Mouse (Mus musculus) forebrain, embryonic 15.5 days (tissue): Measurements from ENCODE around the gene Dcst2. TPM values are rescaled to one million over a fixed set of nuclear protein-coding genes. Genes with fewer than 3 reads are reported as not detected.

Experiments used
- ATAC-seq: fragments of 200-750 bp; cut with Nextera tagmentation; replicated peaks from 2 replicates; pipeline ENCODE4 v1.8.0; 2017; ENCODE audit warnings: mild to moderate bottlenecking, moderate TSS enrichment, moderate library complexity
- H3K27ac ChIP-seq: fragments of 300-500 bp; sonication (generic); replicated peaks from 2 replicates; pipeline ENCODE4 v1.5.1; 2015; ENCODE audit warnings: mild to moderate bottlenecking, inconsistent platforms
- H3K27me3 ChIP-seq: fragments of 300-500 bp; sonication (generic); 2 replicates; pipeline ENCODE4 v1.6.1; 2015; ENCODE audit warnings: inconsistent platforms
- H3K36me3 ChIP-seq: fragments of 300-500 bp; sonication (generic); 2 replicates; pipeline ENCODE4 v1.6.1; 2015; ENCODE audit warnings: mild to moderate bottlenecking, inconsistent platforms
- H3K4me1 ChIP-seq: fragments of 300-500 bp; sonication (generic); 2 replicates; pipeline ENCODE4 v1.6.1; 2015; ENCODE audit warnings: inconsistent platforms
- H3K4me2 ChIP-seq: fragments of 300-500 bp; sonication (generic); replicated peaks from 2 replicates; pipeline ENCODE4 v1.6.1; 2015; ENCODE audit warnings: mild to moderate bottlenecking, inconsistent platforms
- H3K4me3 ChIP-seq: fragments of 300-500 bp; sonication (generic); 2 replicates; pipeline ENCODE4 v1.5.1; 2015; ENCODE audit warnings: mild to moderate bottlenecking, inconsistent platforms
- H3K9ac ChIP-seq: fragments of 300-500 bp; sonication (generic); replicated peaks from 2 replicates; pipeline ENCODE4 v1.6.1; 2015; ENCODE audit warnings: mild to moderate bottlenecking, inconsistent platforms
- H3K9me3 ChIP-seq: fragments of 300-500 bp; sonication (generic); 2 replicates; pipeline ENCODE4 v1.6.1; 2016; ENCODE audit warnings: inconsistent platforms
- WGBS: fragments of 180-500 bp; shearing (Covaris S2); methylation state at CpG from one replicate; pipeline ENCODE4 v1.1.7; 2015; ENCODE audit warnings: mixed read lengths; 5-methylcytosine and 5-hydroxymethylcytosine counted together
- polyA plus RNA-seq: library from polyadenylated mRNA; unstranded; fragments of >200 nt; fragmentation: Nextera tagmentation; extraction: Ambion mirVana; gene quantifications from 2 replicates; pipeline ENCODE4 v1.2.1, GENCODE M21; 2015

Gene Dcst2
- polyA plus RNA-seq, 1 experiment from 2014 or later, result 0.11 TPM

DNA sequence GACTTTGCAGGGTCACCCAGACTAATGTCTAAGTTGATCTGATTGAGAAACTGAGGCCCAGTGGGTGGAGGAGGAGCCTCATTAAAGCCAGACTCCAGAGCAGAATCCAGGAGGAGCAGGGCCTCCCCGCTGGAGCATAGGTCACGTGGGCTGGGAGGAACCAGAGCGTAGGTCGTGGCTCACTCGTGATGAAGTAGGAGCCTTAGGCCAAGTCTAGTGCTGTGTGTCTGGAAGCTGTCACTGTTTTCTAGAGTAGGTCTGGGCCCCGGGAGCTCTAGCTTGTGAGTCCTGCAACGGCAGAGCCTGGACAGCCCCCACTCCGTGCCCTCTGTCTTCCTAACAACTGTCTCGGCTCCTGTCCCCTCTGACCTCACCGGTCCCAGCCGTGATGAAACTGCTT is 5.6 kb downstream of the Dcst2 start:
- Histone ChIP-seq H3K4me2 (no peak overlapping the region), H3K4me3 (no peak overlapping the region), H3K9me3 (no peaks in the 10 kb centered on the region), H3K36me3 (no peaks in the 10 kb centered on the region), H3K27me3 (no peaks in the 10 kb centered on the region), H3K4me1 (no peaks in the 10 kb centered on the region), H3K27ac (no peak overlapping the region), H3K9ac (no peak overlapping the region)
- 77% methylated on average over 11 of the region's 11 CpGs for WGBS
- ATAC-seq, result no peak

DNA sequence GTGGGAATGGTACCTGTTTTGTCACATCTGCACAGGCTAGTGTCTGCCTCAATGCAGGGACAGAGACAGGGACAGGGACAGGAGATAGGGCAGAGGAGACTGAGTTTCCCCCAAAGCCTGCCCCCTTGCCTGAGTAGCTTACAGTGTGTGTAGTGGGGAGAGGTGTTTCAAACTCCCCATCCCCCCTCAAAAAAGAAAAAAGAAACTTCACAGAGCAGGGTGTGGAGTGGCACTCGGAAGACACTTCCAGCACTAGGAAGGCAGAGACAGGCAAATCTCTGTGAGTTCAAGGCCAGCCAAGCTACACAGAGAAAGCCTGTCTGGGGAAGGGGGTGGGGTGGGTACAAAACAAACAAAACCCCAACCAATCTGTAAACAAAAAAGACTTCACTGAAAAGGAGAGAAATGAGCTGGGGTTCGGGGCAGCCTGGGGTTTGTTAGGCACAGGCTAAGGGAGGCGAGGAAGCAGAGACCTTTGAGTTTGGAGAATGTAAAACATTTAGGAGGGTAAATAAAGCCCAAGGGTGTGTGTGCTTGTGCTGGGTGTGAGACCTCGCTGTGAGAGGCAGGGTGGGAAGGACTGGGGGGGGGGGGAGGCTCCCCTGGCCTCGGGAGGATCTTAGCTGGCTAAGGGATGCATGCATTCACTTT is 11.9 kb downstream of the Dcst2 start:
- H3K9ac ChIP-seq, result no peak overlapping the region
- H3K4me1 ChIP-seq, result peaks cover 9% of the 10 kb centered on the region
- no peak for ATAC-seq
- 50% methylated on average over 5 of the region's 5 CpGs for WGBS
- H3K27ac ChIP-seq, result no peak overlapping the region
- H3K4me2 ChIP-seq, result no peak overlapping the region
- H3K27me3 ChIP-seq, result no peaks in the 10 kb centered on the region
- no peaks in the 10 kb centered on the region for H3K9me3 ChIP-seq
- no peaks in the 10 kb centered on the region for H3K36me3 ChIP-seq
- no peak overlapping the region for H3K4me3 ChIP-seq

DNA sequence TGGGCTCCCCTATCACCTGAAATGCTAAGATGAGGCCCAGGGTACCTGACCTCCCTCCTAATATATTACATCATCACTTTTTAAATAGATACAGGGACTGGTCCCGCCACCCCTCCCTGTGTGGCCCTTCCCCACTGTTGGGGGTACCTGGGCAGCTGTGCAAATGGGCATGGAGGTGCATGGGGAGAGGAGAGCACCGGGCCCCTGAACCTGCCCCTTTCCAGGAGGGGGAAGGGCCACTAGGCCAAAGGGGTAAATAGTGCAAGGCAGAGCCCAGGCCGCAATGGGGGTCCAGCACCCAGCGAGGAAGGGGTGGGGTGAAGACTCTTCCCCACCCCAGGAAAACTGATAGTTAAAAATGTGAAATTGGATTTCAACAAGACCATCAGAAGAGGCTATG is 16.1 kb downstream of the Dcst2 start:
- Histone ChIP-seq H3K27me3 (no peaks in the 10 kb centered on the region), H3K4me3 (no peak overlapping the region), H3K4me2 (peak overlapping the region; percentile 98), H3K9ac (no peak overlapping the region), H3K36me3 (no peaks in the 10 kb centered on the region), H3K4me1 (peaks cover 14% of the 10 kb centered on the region), H3K27ac (no peak overlapping the region), H3K9me3 (no peaks in the 10 kb centered on the region)
- 72% methylated on average over 4 of the region's 4 CpGs for WGBS
- 0 out of 2 replicates have a peak, but pooled peaks have one; percentile 14 for ATAC-seq

DNA sequence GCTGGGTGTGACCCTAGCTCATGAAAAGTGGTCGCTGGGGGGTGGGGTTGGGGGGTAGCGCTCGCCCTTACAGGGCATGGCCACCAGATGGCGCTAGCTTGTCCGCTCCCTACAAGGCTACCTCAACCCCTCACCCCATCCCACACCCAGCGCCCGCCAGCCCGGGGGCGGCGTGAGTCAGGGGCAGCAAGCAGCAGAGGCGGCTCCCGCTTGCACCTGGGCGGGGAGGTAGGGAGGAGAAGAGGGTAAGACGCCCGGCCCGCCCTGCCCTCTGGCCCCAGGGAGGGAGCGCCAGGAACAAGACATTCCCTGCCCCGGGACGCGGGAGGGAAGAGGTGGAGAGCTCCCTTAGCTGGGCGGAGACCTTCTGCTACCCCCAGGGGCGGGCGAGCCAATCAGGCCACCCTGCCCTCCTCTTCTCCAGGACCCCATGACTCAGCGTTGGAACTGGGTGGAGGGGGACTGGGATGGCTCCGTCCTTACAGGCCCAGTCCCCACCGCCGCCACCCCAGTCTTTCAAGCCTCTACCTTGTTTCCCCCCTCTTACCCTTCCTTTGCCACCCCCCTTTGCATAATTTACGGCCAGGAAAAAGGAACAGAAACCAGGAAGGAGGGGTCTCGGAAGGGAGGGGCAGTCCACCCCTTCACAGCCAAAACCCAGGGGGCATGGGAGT is 16.8 kb downstream of the Dcst2 start:
- Histone ChIP-seq H3K9me3 (no peaks in the 10 kb centered on the region), H3K4me1 (peaks cover 14% of the 10 kb centered on the region), H3K4me3 (peak overlapping the region; percentile 60), H3K27ac (0 out of 2 replicates have a peak overlapping the region, but pooled peaks have one; percentile 23), H3K9ac (peak overlapping the region; percentile 71), H3K36me3 (no peaks in the 10 kb centered on the region), H3K27me3 (no peaks in the 10 kb centered on the region), H3K4me2 (peak overlapping the region; percentile 98)
- WGBS, result 1% methylated on average over 25 of the region's 29 CpGs
- ATAC-seq, result peak; percentile 87

DNA sequence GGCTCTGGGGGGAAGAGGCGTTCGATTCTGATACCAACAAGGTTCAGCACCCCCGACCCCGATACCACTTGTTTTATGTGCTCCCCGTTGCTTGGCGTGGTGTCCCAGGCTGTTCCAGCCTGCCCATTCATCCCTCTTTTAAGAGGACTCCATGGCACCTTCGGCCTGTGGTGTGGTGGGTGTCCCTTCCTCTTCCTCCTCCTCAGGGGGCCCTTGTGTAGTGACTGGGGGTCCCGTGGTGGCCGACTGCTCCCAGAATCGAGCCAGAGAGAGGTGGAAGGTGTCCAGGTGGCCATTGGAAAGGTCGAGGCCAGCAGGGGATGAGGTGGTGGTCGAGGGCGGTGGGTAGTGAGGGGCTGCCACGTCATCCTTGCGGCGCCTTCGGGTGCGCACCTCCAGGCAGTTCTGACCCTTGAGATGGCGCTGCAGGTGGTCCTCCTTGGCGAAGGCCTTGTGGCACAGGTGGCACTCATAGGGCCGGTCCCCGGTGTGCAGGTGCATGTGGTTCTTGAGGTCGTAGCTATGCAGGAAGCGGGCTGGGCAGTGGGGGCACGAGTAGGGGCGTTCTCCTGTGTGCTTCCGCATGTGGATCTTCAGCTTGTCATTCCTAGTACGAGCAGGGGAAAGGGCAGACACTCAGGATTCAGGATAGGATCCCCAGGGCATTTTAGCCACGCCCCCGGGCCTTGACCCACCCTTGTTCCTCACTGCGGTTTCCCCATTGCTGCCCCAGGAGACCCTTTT is 17.8 kb downstream of the Dcst2 start:
- H3K9me3 ChIP-seq, result no peaks in the 10 kb centered on the region
- no peak overlapping the region for H3K4me3 ChIP-seq
- no peak overlapping the region for H3K9ac ChIP-seq
- H3K36me3 ChIP-seq, result no peaks in the 10 kb centered on the region
- H3K4me1 ChIP-seq, result peaks cover 14% of the 10 kb centered on the region
- ATAC-seq, result no peak
- H3K4me2 ChIP-seq, result no peak overlapping the region
- WGBS, result 89% methylated on average over 31 of the region's 31 CpGs
- H3K27ac ChIP-seq, result no peak overlapping the region
- H3K27me3 ChIP-seq, result no peaks in the 10 kb centered on the region

DNA sequence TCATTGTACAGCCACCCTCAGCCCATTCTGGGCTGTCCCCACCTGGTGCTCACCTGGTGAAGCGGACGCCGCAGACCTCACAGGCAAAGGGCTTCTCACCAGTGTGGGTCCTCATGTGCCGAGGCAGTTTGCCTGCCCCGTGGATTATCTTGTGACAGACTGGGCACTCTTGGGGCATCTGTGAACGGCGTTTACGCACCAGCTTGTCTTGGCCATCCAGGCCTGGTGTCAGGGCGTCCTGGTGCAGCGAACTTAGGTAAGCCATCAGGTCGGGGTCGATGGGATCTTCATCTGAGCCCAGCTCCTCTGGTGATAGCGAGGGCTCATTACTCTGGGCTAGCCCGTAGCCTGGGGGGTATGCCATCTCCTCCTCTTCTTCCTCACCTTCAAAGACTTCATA is 18.5 kb downstream of the Dcst2 start:
- no peak overlapping the region for H3K4me3 ChIP-seq
- 92% methylated on average over 14 of the region's 14 CpGs for WGBS
- no peak for ATAC-seq

DNA sequence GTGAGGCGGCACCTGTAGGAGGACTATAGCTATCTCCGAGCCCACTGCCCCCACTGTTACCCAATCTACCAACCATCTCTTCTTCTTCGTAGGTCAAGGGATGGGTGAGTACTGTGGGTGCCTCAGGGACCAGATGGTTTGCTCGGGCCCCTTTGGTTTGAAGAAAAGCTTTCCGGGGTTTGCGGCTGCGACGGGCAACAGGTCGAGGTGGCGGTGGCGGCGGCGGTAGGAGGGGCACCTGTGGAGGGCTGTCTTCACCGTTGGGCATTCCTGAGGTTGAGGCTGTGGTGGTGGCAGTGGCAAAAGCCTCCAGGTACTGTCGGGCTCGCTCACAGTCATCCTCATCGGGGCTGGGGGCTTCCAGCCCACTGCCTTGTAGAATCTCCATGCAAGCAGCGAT is 18.9 kb downstream of the Dcst2 start:
- Histone ChIP-seq H3K27me3 (no peaks in the 10 kb centered on the region), H3K9ac (no peak overlapping the region), H3K9me3 (no peaks in the 10 kb centered on the region), H3K27ac (no peak overlapping the region), H3K4me3 (no peak overlapping the region), H3K4me2 (no peak overlapping the region), H3K36me3 (no peaks in the 10 kb centered on the region), H3K4me1 (peaks cover 14% of the 10 kb centered on the region)
- ATAC-seq, result no peak
- 96% methylated on average over 18 of the region's 18 CpGs for WGBS

More for the DNA sequence above, 18.5 kb downstream of the Dcst2 start:
- no peak overlapping the region for H3K4me2 ChIP-seq
- H3K9ac ChIP-seq, result no peak overlapping the region
- no peaks in the 10 kb centered on the region for H3K36me3 ChIP-seq
- H3K4me1 ChIP-seq, result peaks cover 14% of the 10 kb centered on the region
- H3K9me3 ChIP-seq, result no peaks in the 10 kb centered on the region
- H3K27ac ChIP-seq, result no peak overlapping the region
- H3K27me3 ChIP-seq, result no peaks in the 10 kb centered on the region

DNA sequence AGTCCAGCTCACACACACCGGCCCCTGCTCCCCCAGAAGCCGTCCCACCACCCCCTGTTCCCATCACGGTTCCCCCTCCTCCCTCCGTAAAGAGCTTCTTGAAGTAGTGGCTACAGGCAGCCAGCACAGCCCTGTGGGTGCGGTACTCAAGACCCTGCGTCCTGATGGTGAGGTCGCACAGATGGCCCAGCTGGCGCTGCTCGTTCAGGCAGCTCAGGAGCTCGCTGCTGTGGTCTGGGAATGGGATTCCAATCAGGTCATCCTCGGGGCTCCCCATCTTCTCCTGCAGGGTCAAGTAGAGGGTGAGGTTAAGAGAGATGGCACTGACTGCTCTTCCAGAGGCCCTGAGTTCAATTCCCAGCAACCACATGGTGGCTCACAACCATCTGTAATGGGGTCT is 19.5 kb downstream of the Dcst2 start:
- Histone ChIP-seq H3K36me3 (no peaks in the 10 kb centered on the region), H3K4me3 (no peak overlapping the region), H3K9me3 (no peaks in the 10 kb centered on the region), H3K4me1 (peaks cover 14% of the 10 kb centered on the region), H3K27me3 (no peaks in the 10 kb centered on the region), H3K27ac (no peak overlapping the region), H3K9ac (no peak overlapping the region), H3K4me2 (no peak overlapping the region)
- 85% methylated on average over 11 of the region's 11 CpGs for WGBS
- ATAC-seq, result no peak

DNA sequence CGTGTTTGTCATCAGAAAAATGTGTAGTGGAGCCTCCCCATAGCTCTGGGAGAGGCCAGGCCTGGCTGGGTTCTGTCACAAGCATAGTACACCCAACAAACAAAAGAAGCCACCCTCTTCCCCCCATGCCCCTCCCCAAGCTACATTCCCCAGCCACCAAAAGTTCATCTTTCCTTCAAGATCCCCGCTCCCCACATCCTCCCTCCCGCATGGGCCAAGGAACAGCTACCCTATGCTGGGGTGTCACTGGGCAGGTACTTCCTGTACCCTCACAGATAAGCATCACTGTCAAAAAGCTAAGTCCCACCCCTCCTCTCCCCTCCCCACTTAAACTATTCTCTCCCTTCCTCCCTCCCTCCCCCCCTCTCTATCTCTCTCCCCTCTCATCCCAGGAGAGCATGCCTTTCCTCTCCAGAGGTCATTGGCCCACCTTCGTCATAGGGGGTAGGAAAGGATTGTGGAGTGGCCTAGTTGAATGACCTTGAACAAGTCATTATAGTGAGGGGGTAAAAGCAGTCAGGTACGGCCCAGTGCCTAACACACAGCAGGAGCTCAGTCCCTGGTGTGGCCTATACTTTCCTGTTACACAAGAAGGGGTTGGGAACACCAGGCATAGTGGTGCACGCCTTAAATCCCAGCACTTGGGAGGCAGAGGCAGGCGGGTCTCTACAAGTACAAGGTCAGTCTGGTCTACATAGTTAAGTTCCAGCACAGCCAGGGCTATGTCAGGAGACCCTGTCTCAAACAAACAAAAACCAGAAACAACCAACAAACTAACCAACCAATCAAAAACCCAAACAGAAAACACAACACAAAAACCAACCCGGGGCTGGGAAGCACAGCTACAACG is 20.5 kb downstream of the Dcst2 start:
- no peaks in the 10 kb centered on the region for H3K36me3 ChIP-seq
- 81% methylated on average over 9 of the region's 9 CpGs for WGBS
- no peak overlapping the region for H3K4me2 ChIP-seq
- no peaks in the 10 kb centered on the region for H3K27me3 ChIP-seq
- H3K27ac ChIP-seq, result no peak overlapping the region
- H3K9me3 ChIP-seq, result no peaks in the 10 kb centered on the region
- ATAC-seq, result no peak
- H3K9ac ChIP-seq, result no peak overlapping the region
- H3K4me1 ChIP-seq, result peaks cover 14% of the 10 kb centered on the region
- no peak overlapping the region for H3K4me3 ChIP-seq

DNA sequence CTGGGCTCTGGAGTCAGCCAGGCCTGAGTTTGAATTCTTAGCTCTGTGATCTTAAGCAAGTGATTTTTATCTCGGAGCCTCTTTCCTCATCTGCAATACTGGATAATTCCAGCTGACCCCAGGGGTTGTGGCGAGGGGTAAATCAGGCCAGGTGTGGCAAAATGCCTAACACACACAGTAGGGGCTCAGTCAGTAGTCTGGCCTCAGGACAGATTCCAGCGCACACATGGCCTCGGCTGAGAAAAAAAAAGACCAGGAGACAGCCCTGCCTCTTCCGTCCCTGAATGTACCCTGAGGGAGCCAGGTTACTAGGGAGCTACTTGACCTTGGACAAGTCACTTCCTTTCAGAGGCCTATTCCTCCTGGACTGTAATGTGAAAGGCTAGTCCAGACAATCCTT is 21.2 kb downstream of the Dcst2 start:
- Histone ChIP-seq H3K4me1 (peaks cover 16% of the 10 kb centered on the region), H3K36me3 (no peaks in the 10 kb centered on the region), H3K27ac (no peak overlapping the region), H3K9ac (no peak overlapping the region), H3K27me3 (no peaks in the 10 kb centered on the region), H3K4me3 (no peak overlapping the region), H3K4me2 (no peak overlapping the region), H3K9me3 (no peaks in the 10 kb centered on the region)
- ATAC-seq, result no peak
- WGBS, result 90% methylated on average over 5 of the region's 5 CpGs

DNA sequence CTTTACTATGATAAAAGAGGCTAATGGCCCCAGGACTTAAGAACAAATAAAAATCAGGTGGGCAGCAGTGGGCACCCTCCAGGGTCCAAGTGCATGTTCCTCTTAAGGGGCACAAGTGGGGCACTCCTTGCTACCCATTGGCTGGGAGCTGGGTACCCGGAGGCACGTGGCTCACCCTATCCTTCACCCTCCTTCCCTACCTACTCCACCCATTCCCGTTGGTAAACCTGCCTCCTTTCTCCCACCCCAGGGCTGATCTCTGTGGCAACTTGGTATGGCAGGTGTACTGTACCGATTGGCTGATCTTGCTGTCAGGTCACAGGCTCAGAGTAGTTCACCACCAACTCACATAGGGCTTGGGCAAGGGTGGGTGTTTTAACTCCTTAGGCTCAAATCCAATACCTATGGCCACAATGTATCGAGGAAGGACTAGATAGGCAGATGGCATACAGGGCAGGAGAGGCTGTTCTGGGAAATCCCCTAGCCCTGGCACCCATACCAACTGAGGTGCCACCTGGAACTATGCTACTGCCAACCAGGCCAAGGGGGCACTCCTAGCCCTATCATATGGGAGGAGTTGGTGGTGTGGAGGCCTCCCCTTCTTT is 22.0 kb downstream of the Dcst2 start:
- H3K4me1 ChIP-seq, result peaks cover 14% of the 10 kb centered on the region
- no peak overlapping the region for H3K27ac ChIP-seq
- H3K4me3 ChIP-seq, result no peak overlapping the region
- H3K4me2 ChIP-seq, result no peak overlapping the region
- no peak overlapping the region for H3K9ac ChIP-seq
- 83% methylated on average over 5 of the region's 5 CpGs for WGBS
- no peak for ATAC-seq
- no peaks in the 10 kb centered on the region for H3K27me3 ChIP-seq
- no peaks in the 10 kb centered on the region for H3K9me3 ChIP-seq
- H3K36me3 ChIP-seq, result no peaks in the 10 kb centered on the region
